Mouse (Mus musculus): Measurements from ENCODE around the gene Atp6v0d1. TPM values are rescaled to one million over a fixed set of nuclear protein-coding genes. Genes with fewer than 3 reads are reported as not detected.

Gene Atp6v0d1
- total and polyA plus RNA-seq, 3 experiments: 48.8 to 53.6 (median 51.0) TPM

DNA sequence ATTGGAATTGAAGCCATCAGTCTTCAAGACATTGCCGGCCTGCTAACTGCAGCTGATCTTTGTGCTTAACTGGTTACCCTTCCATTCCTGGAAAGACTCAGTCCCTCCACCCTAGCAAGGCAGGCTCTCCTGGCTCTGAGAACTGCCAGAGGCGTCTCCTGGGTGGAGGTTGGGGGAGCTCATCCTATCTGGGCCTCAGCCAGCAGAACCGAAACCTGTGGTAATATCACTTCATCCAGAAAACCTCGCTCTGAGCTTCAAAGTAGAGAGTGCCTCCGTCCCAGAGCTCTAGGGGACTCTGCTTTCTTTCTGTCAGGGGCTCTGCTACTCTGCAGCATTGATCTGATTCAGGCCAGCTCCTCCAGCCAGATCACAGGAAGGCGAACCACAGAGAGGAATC, 58.9 kb downstream of the Atp6v0d1 start:
- Histone ChIP-seq H3K27ac (ENCODE audit: insufficient read depth, low read depth) (no peak overlapping the region), H3K9ac (ENCODE audit: insufficient read depth, low read depth) (no peak overlapping the region)

DNA sequence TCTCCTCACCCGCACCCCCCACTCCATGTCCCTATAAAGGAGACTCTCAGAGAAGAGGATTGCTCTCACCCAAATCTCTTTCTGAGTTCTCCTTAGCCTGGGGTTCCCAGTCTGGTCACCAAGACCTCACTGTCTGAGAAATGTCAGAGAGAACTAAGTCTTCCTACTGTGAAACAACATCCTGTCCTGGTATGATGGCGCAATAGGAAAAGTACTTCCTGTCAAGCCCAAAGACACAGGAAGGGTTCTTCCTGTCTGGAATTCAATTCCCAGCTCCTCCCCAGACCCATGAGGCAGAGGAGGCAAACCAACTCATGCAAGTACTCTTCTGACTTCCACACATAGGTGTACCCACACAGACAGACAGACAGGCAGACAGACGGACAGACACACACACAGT, 61.2 kb downstream of the Atp6v0d1 start:
- Histone ChIP-seq H3K27ac (ENCODE audit: insufficient read depth, low read depth) (no peak overlapping the region), H3K4me2 (ENCODE audit: insufficient read depth, low read depth, poor library complexity, severe bottlenecking) (no peak overlapping the region), H3K4me1 (ENCODE audit: control insufficient read depth in 1 of 2, insufficient read depth in 2 of 2) (peaks cover 5 to 17% of the 10 kb centered on the region in 2 experiments), H3K9me3 (replicated peaks; ENCODE audit: low read length) (no peaks in the 10 kb centered on the region), H3K27me3 (replicated peaks) (peaks cover 3% of the 10 kb centered on the region), H3K4me3 (replicated peaks in 1 of 3; ENCODE audit: low read depth in 2 of 3, low read length in 2 of 3, poor library complexity in 1 of 3) (no peak overlapping the region), H3K9ac (ENCODE audit: insufficient read depth, low read depth) (no peak overlapping the region), H3K79me2 (replicated peaks; ENCODE audit: control insufficient read depth, extremely low read depth, insufficient read depth, poor library complexity, severe bottlenecking) (no peaks in the 10 kb centered on the region), H3K36me3 (replicated peaks in 1 of 2; ENCODE audit: control insufficient read depth in 1 of 2, insufficient read depth in 1 of 2, low read length in 1 of 2) (no peaks in the 10 kb centered on the region)
- no peak for DNase-seq (ENCODE audit: extremely low read depth)
- in situ Hi-C loops (cut with MboI; ENCODE audit: low pct_ligation_motif_present, low pct_unique_long_range_greater_than_20kb, low sequenced_read_pairs) (no loop called here), dilution Hi-C loops (cut with MboI; ENCODE audit: extremely low pct_ligation_motif_present, extremely low pct_unique_long_range_greater_than_20kb, low sequenced_read_pairs) (no loop called here)
- TF ChIP-seq TCF12 (IDR thresholded peaks at IDR 0.05; ENCODE audit: low read depth, low read length) (no peak), MAFK (IDR thresholded peaks at IDR 0.05; ENCODE audit: insufficient replicate concordance, low read length) (no peak), TBP (conservative IDR thresholded peaks at IDR 0.05; ENCODE audit: low read depth, low read length) (no peak), HCFC1 (IDR thresholded peaks at IDR 0.05; ENCODE audit: low read depth, low read length) (no peak), MXI1 (IDR thresholded peaks at IDR 0.05; ENCODE audit: low read depth, low read length) (no peak), POLR2A (IDR thresholded peaks at IDR 0.05; ENCODE audit: low read depth, low read length) (no peak), RAD21 (IDR thresholded peaks at IDR 0.05; ENCODE audit: low read depth, low read length) (no peak), MEF2A (IDR thresholded peaks at IDR 0.05; ENCODE audit: borderline replicate concordance, low read depth, low read length) (no peak)

More for the DNA sequence above, 58.9 kb downstream of the Atp6v0d1 start:
- peak overlapping the region; percentile 16; the same call in 1 of the 2 replicates for H3K4me2 ChIP-seq (ENCODE audit: insufficient read depth, low read depth, poor library complexity, severe bottlenecking)
- dilution Hi-C loops (cut with MboI; ENCODE audit: extremely low pct_ligation_motif_present, extremely low pct_unique_long_range_greater_than_20kb, low sequenced_read_pairs): no loop called here
- in situ Hi-C loops (cut with MboI; ENCODE audit: low pct_ligation_motif_present, low pct_unique_long_range_greater_than_20kb, low sequenced_read_pairs): no loop called here
- H3K9me3 ChIP-seq (replicated peaks; ENCODE audit: low read length): no peaks in the 10 kb centered on the region
- peak; percentile 28 for DNase-seq (ENCODE audit: extremely low read depth)
- H3K79me2 ChIP-seq (replicated peaks; ENCODE audit: control insufficient read depth, extremely low read depth, insufficient read depth, poor library complexity, severe bottlenecking): no peaks in the 10 kb centered on the region
- no peak overlapping the region for H3K4me3 ChIP-seq (replicated peaks in 1 of 3; ENCODE audit: low read depth in 2 of 3, low read length in 2 of 3, poor library complexity in 1 of 3)
- TF ChIP-seq MYC (IDR thresholded peaks at IDR 0.05; ENCODE audit: low read depth, low read length) (no peak), CTCF (conservative IDR thresholded peaks at IDR 0.05 in 1 of 2, IDR thresholded peaks at IDR 0.05 in 1 of 2; ENCODE audit: low read depth in 2 of 2, low read length in 2 of 2) (no peak), MAZ (IDR thresholded peaks at IDR 0.05; ENCODE audit: low read depth, low read length) (no peak), MAFK (IDR thresholded peaks at IDR 0.05; ENCODE audit: insufficient replicate concordance, low read length) (no peak), IRF4 (IDR thresholded peaks at IDR 0.05; ENCODE audit: low read depth, low read length) (peak; percentile 69), ZMIZ1 (IDR thresholded peaks at IDR 0.05; ENCODE audit: low read depth, low read length) (no peak), RAD21 (IDR thresholded peaks at IDR 0.05; ENCODE audit: low read depth, low read length) (no peak), ETS1 (conservative IDR thresholded peaks at IDR 0.05; ENCODE audit: low read depth, low read length) (no peak), ZKSCAN1 (IDR thresholded peaks at IDR 0.05; ENCODE audit: borderline replicate concordance, low read depth, low read length) (no peak), EP300 (IDR thresholded peaks at IDR 0.05; ENCODE audit: low read length) (peak; percentile 32; the same call in 1 of the 2 replicates), ELF1 (IDR thresholded peaks at IDR 0.05; ENCODE audit: low read depth, low read length) (no peak)
- peaks cover 6 to 28% of the 10 kb centered on the region in 2 experiments for H3K4me1 ChIP-seq (ENCODE audit: control insufficient read depth in 1 of 2, insufficient read depth in 2 of 2)
- peaks cover 3% of the 10 kb centered on the region for H3K27me3 ChIP-seq (replicated peaks)
- no peaks in the 10 kb centered on the region for H3K36me3 ChIP-seq (replicated peaks in 1 of 2; ENCODE audit: control insufficient read depth in 1 of 2, insufficient read depth in 1 of 2, low read length in 1 of 2)
